Mouse (Mus musculus): ENCODE results near the gene Gdf10. TPM values are rescaled to one million over a fixed set of nuclear protein-coding genes. Genes with fewer than 3 reads are reported as not detected.

The Gdf10 gene
- total and polyA plus RNA-seq, 3 experiments = not detected

- no peaks in the 10 kb centered on the region for H3K27me3 ChIP-seq (ENCODE audit: control insufficient read depth in 1 of 2, insufficient read depth in 2 of 2, low read length in 2 of 2)
- TF ChIP-seq MYC (IDR thresholded peaks at IDR 0.05; ENCODE audit: low read depth, low read length) (no peak), ZNF384 (IDR thresholded peaks at IDR 0.05; ENCODE audit: low read depth, low read length) (no peak), JUND (IDR thresholded peaks at IDR 0.05; ENCODE audit: low read depth, low read length) (no peak), EP300 (IDR thresholded peaks at IDR 0.05; ENCODE audit: low read depth in 1 of 2, low read length in 2 of 2) (no peak), POLR2AphosphoS5 (IDR thresholded peaks at IDR 0.05; ENCODE audit: borderline replicate concordance, low read depth, low read length) (no peak), TCF12 (IDR thresholded peaks at IDR 0.05; ENCODE audit: low read depth, low read length) (no peak), MEF2A (IDR thresholded peaks at IDR 0.05; ENCODE audit: extremely low read depth, insufficient replicate concordance, low read depth, low read length, poor library complexity, severe bottlenecking) (no peak), MXI1 (IDR thresholded peaks at IDR 0.05; ENCODE audit: low read depth, low read length) (no peak), HCFC1 (IDR thresholded peaks at IDR 0.05; ENCODE audit: low read depth, low read length) (no peak), NRF1 (IDR thresholded peaks at IDR 0.05; ENCODE audit: insufficient read depth, low read depth, low read length, poor library complexity, severe bottlenecking) (no peak), TBP (IDR thresholded peaks at IDR 0.05; ENCODE audit: low read depth, low read length) (no peak), ZMIZ1 (IDR thresholded peaks at IDR 0.05; ENCODE audit: low read depth, low read length) (no peak), MYB (IDR thresholded peaks at IDR 0.05; ENCODE audit: low read depth, low read length) (no peak), MAFK (IDR thresholded peaks at IDR 0.05; ENCODE audit: borderline replicate concordance, low read depth, low read length) (no peak), ELF1 (IDR thresholded peaks at IDR 0.05; ENCODE audit: low read depth, low read length) (no peak)
- H3K9ac ChIP-seq (ENCODE audit: control insufficient read depth, low read depth, low read length, poor library complexity, severe bottlenecking) = no peak overlapping the region
- no peak overlapping the region for H3K4me3 ChIP-seq (ENCODE audit: control insufficient read depth in 1 of 2, insufficient read depth in 1 of 2, low read depth in 2 of 2, low read length in 2 of 2)
- no peaks in the 10 kb centered on the region for H3K36me3 ChIP-seq (ENCODE audit: control insufficient read depth in 1 of 2, insufficient read depth in 2 of 2, low read length in 2 of 2)
- no peaks in the 10 kb centered on the region for H3K4me1 ChIP-seq (ENCODE audit: control insufficient read depth in 1 of 2, insufficient read depth in 2 of 2, low read length in 2 of 2)
- H3K79me2 ChIP-seq (ENCODE audit: control insufficient read depth, insufficient read depth, low read length, poor library complexity) = no peaks in the 10 kb centered on the region
- H3K27ac ChIP-seq (ENCODE audit: control insufficient read depth, low read depth, low read length) = no peak overlapping the region
- no peak for DNase-seq (ENCODE audit: low read depth, low spot score)
- no peaks in the 10 kb centered on the region for H3K9me3 ChIP-seq (replicated peaks; ENCODE audit: insufficient read depth, low read length)
Observed at GRCm38 (mm10) chr14:33952233-33952981, 29.0 kb downstream of the Gdf10 start.

GRCm38 (mm10) chr14:33953761-33954160 lies 30.4 kb downstream of the Gdf10 start, which contains the start of gene Rbp3:
Gene Rbp3 (plus strand): TSS chr14:33954003.
- Histone ChIP-seq H3K4me1 (ENCODE audit: control insufficient read depth in 1 of 2, insufficient read depth in 2 of 2, low read length in 2 of 2) (no peaks in the 10 kb centered on the region), H3K9me3 (replicated peaks; ENCODE audit: insufficient read depth, low read length) (no peaks in the 10 kb centered on the region), H3K27ac (ENCODE audit: control insufficient read depth, low read depth, low read length) (no peak within 1 kb of the TSS), H3K79me2 (ENCODE audit: control insufficient read depth, insufficient read depth, low read length, poor library complexity) (no peaks in the 10 kb centered on the region), H3K4me3 (ENCODE audit: control insufficient read depth in 1 of 2, insufficient read depth in 1 of 2, low read depth in 2 of 2, low read length in 2 of 2) (no peak within 1 kb of the TSS), H3K9ac (ENCODE audit: control insufficient read depth, low read depth, low read length, poor library complexity, severe bottlenecking) (no peak within 1 kb of the TSS), H3K27me3 (ENCODE audit: control insufficient read depth in 1 of 2, insufficient read depth in 2 of 2, low read length in 2 of 2) (no peaks in the 10 kb centered on the region), H3K36me3 (ENCODE audit: control insufficient read depth in 1 of 2, insufficient read depth in 2 of 2, low read length in 2 of 2) (no peaks in the 10 kb centered on the region)
- DNase-seq (ENCODE audit: low read depth, low spot score) = no peak
- TF ChIP-seq EP300 (IDR thresholded peaks at IDR 0.05; ENCODE audit: low read depth in 1 of 2, low read length in 2 of 2) (no peak), MAZ (IDR thresholded peaks at IDR 0.05; ENCODE audit: low read depth, low read length) (no peak), USF2 (IDR thresholded peaks at IDR 0.05; ENCODE audit: borderline replicate concordance in 1 of 2, insufficient read depth in 1 of 2, low read depth in 1 of 2, low read length in 2 of 2) (no peak), GABPA (IDR thresholded peaks at IDR 0.05; ENCODE audit: low read depth, low read length) (no peak)

All from MEL (cell line).